Mouse (Mus musculus): ENCODE measurements at regions not wholly inside any gene's neighbourhood (a gene's known extent, or its start where the extent isn't known, plus 50 kb on each side); places are given as distances from the start of the nearest gene placed in this dataset.

DNA sequence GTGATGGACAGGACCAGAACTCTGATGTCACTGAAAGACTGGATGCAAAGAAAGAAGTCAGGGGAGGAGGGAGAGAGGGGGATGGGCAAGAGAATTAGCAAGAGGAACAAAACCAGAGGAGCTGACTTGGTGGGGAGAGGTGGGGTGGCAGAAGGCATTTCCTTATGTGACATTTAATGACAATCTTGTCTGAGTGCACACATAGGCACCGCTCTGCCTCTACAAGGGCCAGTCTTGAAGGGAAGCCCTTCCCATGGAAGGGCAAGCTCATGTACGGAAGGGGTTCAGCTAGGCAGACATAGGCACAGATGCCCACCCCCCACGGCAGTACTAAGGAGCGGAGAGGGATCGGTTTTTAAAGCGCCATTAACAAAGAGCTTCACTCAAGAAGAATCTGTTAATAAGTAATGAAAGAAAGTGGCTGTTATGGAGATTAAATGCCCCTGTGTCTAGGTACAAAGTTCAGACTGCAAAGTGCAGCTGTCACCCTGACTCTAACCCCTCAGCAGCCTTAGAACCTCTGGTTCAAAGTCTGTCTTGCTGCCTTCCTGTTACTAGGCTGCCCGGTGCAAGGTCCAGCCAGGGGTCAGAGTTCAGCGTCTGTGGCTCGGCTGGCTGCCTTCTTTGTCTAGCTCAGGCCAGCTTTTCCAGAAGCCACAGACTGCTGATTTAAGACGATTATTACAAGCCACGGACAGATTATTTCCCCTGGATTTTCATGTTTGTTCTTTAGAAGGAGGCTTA, 80.0 kb upstream of the Nrip1 start:
- DNase-seq (ENCODE audit: low read depth, low spot score) = no peak

GRCm38 (mm10) chr16:76448773-76449172, 75.1 kb upstream of the Nrip1 start:
- DNase-seq (ENCODE audit: low read depth, low spot score) = no peak

GRCm38 (mm10) chr16:76447033-76447432, 73.4 kb upstream of the Nrip1 start:
- DNase-seq (ENCODE audit: low read depth, low spot score) = peak; percentile 58

- peak; percentile 8 for DNase-seq (ENCODE audit: low read depth, low spot score)
Observed at GRCm38 (mm10) chr16:76444668-76445067, 71.0 kb upstream of the Nrip1 start.

DNA sequence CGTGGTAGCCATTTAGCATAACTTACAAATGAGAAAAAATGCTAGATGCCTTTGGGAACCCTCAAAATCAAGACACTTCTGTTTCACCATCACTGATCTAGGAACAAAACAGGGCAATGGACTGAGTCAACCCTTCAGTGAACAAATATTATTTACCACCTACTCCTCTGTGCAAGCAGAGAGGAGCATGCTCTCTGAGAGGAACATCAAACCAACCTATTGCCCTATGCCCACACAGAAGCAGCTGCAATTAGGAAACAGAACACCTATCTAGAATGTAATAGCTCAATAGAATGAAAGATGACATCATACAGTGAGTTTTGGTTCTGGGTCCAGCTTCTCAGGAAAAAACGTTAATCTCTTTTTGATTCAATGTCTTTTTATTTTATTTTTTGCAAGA, 69.0 kb upstream of the Nrip1 start:
- DNase-seq (ENCODE audit: low read depth, low spot score) = no peak

DNA sequence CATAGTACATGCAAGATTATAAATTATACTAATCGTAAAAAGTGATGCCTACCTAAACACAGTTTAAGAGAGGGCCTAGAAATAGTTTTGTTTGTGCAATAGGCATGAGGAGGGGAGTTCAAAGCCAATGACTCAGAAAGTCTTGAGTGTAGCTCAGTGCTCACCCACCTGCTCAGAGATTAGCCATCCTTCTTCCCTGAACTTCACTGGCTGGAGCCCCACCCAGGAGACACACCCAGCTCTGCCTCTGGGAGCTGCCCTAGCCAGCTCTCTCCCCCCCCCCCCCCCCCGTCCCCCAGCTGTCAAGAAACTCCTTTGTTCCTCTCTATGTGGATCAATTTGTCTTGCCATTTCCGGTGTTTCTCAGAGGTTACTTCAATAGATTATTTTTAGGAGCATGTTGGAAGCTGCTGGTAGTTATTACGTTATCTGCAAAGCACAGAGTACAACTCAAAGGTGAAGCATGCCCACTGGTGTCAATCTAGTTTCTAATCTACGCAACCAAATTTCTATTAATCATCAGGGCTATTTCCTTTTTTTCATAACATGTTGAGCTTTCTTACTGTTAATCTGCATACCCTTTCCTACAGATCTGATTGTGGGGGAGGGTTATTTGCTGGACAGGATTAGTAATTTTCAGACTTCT, 68.3 kb upstream of the Nrip1 start:
- DNase-seq (ENCODE audit: low read depth, low spot score) = no peak

DNA sequence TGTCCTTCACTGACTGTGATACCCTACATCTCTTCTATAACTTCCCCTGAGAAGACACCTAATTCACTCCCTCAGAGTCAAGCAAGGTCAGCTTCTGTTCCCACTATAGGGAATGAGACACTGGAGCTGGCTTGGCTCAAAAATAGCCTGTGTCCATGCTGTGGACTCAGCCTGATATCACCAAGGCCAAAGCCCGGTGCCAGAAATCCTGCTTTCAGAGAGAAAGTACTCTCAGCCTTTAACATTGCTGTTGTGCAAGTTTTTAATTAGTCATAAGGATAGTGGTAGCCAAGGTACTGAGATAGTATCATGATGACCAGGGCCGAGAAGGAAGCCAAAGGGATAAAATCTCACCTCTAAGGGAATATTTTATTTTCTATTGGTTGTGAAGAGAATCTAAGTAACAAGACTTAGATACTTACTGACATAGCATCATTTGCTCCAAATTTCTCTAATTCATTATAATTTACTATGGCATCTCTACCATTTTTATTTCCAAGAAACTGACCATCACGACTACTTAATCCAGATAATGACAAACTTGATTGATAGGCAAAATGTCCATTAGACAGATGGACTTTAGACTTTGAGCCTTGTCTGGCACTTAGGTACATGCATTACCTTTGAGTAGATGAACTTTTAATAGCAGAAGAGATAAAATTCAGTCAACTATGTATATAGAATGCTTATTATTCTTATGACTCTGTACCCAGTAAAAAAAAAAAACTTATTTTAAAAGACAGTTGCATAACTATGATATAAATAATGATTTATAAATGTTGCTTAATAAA, 64.7 kb upstream of the Nrip1 start:
- no peak for DNase-seq (ENCODE audit: low read depth, low spot score)

DNA sequence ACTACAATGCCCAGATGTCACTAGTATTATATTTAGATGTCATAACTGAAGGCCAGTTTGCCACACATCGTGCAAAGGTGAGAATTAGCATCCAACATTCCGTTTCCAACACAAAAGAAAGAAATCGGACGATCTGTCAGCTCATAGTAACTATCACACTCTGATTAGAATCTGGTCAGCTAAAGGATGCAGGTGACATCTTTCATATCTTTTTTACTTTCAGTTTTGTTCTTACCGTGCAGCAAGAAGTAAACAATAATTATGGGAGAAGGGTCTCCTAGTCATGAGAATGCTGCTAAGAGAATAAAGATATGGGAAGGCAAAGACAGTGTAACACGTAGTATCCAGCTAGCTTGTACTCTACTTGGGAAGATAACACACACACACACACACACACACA, 62.7 kb upstream of the Nrip1 start:
- DNase-seq (ENCODE audit: low read depth, low spot score) = no peak

GRCm38 (mm10) chr16:76433076-76433825, 59.6 kb upstream of the Nrip1 start:
- no peak for DNase-seq (ENCODE audit: low read depth, low spot score)

- DNase-seq (ENCODE audit: low read depth, low spot score) = no peak
Observed at GRCm38 (mm10) chr16:76432304-76432703, 58.7 kb upstream of the Nrip1 start.

DNA sequence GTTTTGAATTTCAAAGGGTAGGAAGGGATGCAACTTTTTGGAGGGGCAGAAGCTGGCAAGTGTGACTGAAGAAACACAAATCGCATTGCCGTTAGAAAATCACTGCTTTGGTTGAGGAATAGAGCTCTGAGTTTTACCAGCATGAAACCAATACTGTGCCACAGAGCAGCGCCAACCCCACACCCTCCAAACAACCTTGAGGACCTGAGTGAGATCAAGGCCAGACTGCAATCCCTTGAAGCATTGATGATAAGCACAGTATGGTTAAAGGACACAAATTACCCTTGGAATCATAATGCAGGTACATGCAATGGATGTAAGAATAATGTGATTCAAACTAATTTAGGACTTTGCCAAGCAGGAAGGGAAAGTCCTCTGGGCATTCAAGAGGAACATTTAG, 55.5 kb upstream of the Nrip1 start:
- DNase-seq (ENCODE audit: low read depth, low spot score) = no peak

- DNase-seq (ENCODE audit: low read depth, low spot score) = no peak
Observed at GRCm38 (mm10) chr16:76423964-76424363, 50.3 kb upstream of the Nrip1 start.

Measured in CD4-positive helper T cell, adult 2 months (primary cell).